Mouse (Mus musculus): ENCODE data around the gene Snx29. TPM values are rescaled to one million over a fixed set of nuclear protein-coding genes. Genes with fewer than 3 reads are reported as not detected.
"Not testable (repeated sequence)": the region's sequence is repeated elsewhere in the genome, so short reads cannot be mapped to it uniquely, and the experiment has no call there.

Gene Snx29
- total RNA-seq, 2 experiments from 2014 or later = 18.0 to 26.7 TPM

DNA sequence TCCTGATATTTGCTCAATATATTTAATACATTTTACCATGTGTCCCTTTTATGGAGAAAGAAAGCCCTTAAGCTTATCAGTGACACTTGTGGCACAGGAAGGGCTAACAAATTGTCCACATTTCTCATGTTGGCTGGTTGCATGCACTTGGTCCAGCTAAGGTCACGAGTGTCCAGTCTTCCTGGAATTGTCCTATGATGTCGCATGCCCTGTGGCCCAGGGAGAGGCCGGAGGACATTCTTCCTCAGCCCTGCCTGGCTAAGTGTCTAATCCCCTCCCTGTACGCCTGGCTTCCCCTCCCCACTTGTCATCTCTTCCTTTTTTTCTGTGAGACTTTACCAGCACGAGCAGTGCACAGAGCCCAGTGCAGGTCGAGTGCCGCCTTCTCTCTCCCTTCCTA is 29.2 kb downstream of the Snx29 start:
- DNase-seq (ENCODE audit: low spot score in 2 of 2) = no peak
- intact Hi-C loops (cut with DNase I) = no loop called here

DNA sequence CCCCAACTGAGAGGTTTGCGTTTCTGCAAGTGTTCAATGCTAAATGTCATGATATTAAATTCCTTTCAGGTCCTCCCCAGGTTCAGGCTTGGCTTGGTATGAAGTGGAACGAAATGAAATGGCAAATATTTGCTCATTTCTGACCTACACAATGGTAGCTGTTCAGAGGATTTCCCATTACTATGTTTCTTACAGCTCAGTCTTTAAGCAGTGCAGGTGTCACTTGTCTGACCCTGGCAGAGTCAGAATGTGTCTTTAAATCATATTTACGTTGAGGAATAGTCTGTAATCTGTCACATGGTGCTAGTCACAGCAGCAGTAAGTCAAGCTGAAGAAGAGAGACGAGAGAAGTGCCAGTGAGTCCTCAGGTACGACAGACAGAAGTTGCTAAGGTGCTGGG is 36.5 kb downstream of the Snx29 start:
- no peak for DNase-seq (ENCODE audit: low spot score in 2 of 2)
- intact Hi-C loops (cut with DNase I) = no loop called here

DNA sequence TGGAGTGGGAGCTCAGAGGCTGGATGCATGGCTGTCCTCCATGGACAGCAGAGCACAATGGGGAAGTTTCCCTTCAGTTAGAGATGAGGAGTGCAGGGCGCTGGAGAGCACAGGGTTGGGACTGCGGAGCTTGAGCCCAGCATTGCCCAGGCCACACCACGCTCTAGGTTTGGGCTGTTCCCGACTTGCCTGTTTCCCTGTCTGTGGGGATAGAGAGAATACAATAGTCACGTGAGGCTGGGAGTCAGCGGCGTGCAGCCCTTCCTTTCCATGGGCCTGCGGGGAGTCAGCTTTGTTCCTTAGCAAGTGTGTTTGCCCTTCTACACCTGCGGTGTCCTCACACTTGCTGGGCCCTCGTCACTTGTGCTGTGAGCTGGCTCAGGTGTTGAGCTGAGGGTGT is 37.2 kb downstream of the Snx29 start:
- intact Hi-C loops (cut with DNase I) = no loop called here

DNA sequence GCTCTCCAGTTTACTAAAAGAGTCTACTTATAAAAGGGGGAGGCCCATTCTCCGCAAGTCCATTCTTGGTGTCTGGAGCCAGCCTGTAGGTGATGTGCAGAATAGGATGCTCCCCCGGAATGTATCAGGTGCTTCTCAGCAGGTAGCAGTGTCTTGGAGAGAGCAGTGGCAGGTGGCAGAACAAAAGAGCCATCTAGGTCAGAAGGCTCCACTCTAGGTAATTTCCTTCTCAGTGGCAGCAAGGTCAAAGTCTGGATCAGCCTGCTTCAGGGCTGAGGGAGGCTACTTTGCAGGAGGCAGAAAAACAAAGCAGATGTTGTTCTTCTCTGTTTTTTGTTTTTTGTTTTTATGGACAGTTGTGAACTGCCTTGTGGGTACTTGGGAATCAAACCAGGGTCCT is 37.9 kb downstream of the Snx29 start:
- DNase-seq (ENCODE audit: low spot score in 2 of 2); intact Hi-C loops (cut with DNase I): not testable (repeated sequence)

More for the DNA sequence above, 37.2 kb downstream of the Snx29 start:
- no peak for DNase-seq (ENCODE audit: low spot score in 2 of 2)

DNA sequence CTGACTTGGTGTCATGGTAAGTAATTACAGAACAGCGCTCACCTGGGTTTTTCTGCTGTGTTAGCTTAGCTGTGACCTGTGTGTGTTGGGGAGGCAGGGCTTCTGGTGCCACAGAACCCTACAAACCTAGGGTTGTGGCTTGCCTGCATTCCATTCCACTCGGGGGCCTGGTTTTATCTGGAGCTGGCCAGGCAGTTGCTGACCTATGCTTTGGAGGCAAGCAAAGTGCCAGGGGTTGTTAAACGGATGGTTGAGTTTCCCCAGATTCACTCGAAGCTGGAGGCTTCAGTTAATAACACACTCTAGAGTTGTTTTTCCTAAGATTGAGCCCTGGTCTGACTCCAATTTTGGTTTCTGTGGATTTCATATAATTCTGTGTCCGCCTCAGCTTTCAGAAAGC is 42.9 kb downstream of the Snx29 start:
- DNase-seq (ENCODE audit: low spot score in 2 of 2) = no peak
- intact Hi-C loops (cut with DNase I) = no loop called here

DNA sequence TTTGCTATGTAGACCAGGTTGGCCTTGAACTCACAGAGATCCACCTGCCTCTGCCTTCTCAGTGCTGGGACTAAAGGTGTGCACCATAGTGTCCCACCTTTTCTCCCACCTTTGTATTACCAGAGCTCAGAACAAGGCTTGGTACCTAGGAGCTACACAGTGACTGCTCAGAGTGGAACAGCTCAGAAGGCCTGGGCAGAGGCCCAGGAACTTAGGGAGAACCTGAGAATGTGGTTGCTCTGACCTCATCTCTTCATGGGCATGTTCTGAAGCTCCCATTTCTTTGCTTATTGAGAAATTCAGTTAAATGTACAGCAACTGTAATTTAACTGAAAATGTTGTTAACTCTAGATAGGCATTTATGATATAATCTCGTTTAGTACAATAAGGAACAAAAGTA is 44.1 kb downstream of the Snx29 start:
- intact Hi-C loops (cut with DNase I) = no loop called here
- no peak for DNase-seq (ENCODE audit: low spot score in 2 of 2)

DNA sequence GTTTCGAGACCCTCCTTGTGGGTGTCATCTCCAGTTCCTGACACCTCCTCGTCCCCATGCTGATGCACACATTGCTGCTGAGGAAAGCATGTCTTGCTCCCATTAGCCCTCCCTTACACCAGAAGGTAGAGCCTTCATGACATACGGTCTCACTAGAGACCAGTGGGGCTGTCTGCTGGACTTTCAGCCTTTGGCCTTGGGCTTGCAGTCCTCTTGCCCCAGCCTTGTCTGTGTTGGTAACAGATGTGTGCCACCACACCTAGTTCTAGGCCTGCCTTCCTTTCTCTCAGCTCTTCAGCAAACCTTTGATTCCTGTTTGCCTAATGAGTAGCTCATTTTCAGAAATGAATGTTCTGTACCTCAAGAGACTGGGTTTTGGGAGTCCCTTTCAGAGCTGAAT is 45.7 kb downstream of the Snx29 start:
- DNase-seq (ENCODE audit: low spot score in 2 of 2) = no peak
- intact Hi-C loops (cut with DNase I) = no loop called here

DNA sequence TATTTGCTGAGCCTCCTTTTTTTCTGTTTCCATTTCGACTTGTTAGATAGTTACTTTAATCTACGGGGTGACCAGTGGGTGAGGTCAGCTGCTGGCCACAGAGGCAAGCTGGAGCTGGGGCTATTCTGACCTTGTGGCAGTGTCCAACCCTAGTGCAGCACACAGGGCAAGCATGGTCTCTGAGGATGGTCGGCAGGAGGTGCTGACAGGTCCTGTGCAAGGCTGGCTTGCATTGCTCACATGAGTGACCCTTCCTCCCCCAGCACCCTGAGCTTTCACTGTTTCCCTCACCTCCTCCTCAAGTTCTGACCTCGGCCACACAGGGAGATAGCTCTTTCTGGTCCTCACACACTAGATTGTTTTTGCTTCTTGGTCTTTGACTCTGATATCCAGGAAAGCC is 46.5 kb downstream of the Snx29 start:
- DNase-seq (ENCODE audit: low spot score in 2 of 2) = no peak
- intact Hi-C loops (cut with DNase I) = no loop called here

DNA sequence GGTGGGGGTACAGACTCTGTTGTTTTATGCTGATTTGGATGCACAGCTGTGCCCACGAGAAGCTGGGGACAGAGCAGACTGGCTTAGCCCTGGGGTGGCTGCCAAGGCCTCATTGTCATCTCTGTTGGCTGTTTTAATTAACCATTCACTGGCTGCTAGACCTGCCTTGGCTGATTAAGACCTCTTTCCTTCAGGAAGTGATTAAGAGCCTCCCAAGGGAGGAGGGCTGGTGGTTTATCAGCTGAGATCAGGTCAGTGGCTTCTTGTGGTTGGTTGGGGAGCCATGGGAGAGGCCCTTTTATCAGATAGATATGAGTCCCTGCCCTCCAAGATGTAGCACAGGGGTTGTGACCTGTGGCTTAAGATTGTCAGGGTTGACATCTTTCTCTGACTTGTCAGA is 46.9 kb downstream of the Snx29 start:
- no peak for DNase-seq (ENCODE audit: low spot score in 2 of 2)

DNA sequence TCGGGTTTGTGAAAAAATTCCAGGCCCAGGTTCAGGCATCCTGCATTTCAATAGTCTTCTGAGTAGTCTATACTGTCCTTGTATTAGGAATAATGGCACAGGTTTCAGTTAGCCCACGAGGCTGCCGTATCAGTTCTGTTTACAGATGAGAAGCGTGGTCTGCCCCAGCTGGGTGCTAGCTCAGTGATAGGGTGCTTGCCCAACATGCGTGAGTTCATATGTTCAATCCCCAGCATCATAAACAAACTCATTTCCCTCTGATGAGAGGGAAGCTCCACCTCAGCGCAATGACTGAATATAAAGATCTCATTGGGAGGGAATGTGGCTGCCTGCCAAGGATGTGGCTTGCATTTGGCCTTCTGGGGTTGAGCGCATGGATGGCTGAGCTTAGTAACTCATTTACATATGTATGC is 47.4 kb downstream of the Snx29 start:
- DNase-seq (ENCODE audit: low spot score in 2 of 2) = no peak
- intact Hi-C loops (cut with DNase I) = no loop called here

More for the DNA sequence above, 46.9 kb downstream of the Snx29 start:
- intact Hi-C loops (cut with DNase I) = no loop called here

DNA sequence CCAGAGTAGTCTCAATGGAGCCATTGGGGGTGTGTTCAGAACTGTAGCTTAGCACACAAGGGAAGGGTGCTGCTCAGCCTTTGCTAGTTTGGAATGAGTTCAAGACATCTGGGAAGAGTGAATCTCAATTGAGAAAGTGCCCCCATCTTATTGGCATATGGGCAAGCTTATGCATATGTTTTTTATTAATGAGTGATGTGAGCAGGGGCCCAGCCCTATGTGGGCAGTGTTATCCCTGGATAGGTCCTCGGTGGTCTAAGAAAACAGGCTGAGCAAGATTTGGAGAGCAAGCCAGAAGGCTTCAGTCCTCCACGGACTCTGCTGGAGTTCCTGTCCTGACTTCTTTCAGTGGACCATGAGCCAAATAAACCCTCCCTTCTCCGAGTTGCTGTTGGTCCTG is 56.6 kb downstream of the Snx29 start:
- no peak for DNase-seq (ENCODE audit: low spot score in 2 of 2)
- intact Hi-C loops (cut with DNase I) = no loop called here

DNA sequence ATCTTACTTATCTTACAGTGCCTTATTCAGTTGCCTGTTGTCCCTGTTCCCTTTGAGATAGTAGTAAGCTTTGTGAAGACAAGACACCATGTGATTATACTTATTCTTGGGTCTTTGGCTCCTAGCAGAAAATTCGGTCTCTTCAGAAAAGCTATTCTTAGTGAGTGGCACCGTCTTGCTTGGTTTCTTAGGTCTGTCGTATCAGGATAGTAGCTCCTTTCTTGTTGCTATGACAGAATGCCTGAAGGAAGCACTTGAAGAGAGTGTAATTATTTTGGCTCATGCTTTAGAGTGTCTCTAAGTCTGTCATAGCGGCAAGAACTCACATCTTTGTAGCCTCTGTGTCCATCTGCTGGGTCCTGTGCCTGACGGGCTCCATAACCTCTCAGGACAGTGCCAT is 57.3 kb downstream of the Snx29 start:
- intact Hi-C loops (cut with DNase I) = no loop called here
- DNase-seq (ENCODE audit: low spot score in 2 of 2) = no peak

DNA sequence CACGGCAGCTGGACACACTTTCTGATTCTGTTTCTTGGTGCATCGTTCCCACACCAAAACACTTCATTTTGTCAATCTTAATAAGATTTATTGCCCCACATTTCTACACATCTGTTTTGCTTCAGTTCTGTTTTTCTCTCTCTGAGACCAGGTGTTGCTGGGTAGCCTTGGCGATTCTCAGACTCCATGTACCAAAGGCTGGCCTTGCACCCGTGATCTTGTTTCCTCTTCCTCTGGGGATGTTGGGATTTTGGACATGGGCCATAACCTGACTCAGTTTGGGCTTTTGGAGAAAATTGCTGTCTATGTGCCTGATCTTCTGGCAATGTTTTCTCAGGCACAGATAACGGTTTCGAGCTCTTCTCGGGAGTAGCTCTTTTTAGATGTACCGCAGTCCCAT is 58.2 kb downstream of the Snx29 start:
- DNase-seq (ENCODE audit: low spot score in 2 of 2) = no peak
- intact Hi-C loops (cut with DNase I) = no loop called here

DNA sequence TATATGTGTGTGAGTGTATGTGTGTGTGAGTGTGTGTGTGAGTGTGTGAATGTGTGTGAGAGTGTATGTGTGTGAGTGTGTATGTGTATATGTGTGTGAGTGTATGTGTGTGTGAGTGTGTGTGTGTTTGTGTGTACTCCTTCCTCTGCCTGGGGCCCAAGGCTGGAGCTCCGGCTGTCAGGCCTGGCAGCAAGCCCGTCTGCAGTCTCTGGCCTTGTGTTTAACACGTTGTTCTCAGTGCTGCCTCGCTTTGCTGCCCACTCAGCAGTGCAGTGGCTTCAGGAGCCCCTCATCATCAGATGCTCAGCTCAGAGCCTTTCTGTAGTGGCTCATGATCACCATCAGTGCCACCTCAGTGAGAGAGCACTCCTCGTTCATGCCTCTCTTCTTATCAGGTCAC is 61.7 kb downstream of the Snx29 start:
- DNase-seq (ENCODE audit: low spot score in 2 of 2) = no peak

DNA sequence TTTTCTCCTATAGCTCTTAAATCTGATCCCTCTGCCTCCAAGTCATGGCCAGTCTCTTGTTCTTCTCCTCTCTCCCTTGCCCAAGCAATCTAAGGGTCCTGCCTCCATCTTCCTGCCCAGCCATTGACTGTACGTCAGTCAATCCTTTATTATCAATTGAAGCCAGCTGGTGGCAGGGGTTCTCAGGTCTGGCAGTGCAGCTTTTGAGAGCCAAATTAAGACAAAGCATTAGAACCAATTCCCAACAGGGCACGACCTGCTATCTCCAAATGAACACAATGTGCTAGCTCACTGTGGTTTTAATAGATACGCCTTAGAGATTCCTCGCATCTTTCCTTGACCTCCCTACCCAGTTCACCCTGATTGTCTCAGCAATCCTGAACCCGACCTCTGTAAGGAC is 62.4 kb downstream of the Snx29 start:
- DNase-seq (ENCODE audit: low spot score in 2 of 2) = no peak

More for the DNA sequence above, 61.7 kb downstream of the Snx29 start:
- intact Hi-C loops (cut with DNase I) = no loop called here

DNA sequence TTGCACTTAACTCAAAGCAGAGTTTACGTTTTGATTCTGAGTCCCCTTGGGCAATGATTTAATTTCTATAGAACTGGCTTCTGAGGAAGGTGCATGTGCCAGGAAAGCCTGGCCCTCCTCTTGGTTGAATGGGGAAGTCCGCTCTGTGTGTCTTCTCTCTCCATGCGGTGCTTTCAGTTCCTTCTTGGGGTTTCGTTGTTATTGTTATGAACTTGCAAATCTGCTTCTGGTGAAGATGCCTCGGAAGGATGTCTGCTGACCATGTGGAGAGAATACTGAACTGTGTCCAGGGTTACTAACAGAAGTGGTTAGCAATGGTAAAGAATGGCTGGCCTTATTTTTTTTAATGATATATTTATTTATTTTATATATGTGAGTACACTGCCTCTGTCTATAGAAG is 63.1 kb downstream of the Snx29 start:
- no peak for DNase-seq (ENCODE audit: low spot score in 2 of 2)
- intact Hi-C loops (cut with DNase I) = no loop called here

More for the DNA sequence above, 62.4 kb downstream of the Snx29 start:
- intact Hi-C loops (cut with DNase I) = no loop called here

DNA sequence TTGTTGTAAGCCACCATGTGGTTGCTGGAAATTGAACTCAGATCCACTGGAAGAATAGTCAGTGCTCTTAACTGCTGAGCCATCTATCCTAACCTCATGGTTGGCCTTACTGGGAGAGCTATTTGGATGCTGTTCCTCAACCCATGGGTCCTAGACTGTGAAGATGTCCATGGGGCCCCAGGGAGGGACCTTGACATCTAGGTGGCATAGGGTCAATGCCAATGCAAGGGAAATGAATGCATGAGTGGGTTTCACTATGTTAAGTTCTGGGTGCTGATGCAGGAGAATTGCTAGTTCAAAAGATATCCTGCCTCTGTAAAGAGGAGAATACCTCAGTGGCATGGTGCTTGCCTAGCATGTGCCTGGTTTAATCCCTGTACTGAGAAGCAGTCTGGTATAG is 63.5 kb downstream of the Snx29 start:
- intact Hi-C loops (cut with DNase I) = no loop called here
- no peak for DNase-seq (ENCODE audit: low spot score in 2 of 2)

DNA sequence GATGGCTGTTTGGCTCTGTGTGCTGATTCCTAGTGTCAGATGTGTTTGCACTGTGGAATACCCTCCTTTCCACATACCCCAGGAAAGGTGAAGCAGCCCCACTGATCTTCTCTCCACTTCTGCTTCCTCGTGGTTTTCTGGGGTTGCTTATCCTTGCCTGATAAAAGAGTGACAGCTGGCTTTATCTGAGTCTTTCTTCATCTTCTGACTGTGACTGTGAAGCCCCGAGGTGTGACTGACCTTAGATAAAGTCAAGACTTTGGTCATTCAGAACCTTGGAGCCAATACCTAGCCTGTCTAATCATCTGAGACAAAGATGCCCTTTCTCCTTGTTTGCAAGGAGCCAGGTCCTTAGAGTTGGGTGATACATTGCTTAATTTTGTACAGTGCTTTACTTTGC is 65.4 kb downstream of the Snx29 start:
- no peak for DNase-seq (ENCODE audit: low spot score in 2 of 2)
- intact Hi-C loops (cut with DNase I) = no loop called here

DNA sequence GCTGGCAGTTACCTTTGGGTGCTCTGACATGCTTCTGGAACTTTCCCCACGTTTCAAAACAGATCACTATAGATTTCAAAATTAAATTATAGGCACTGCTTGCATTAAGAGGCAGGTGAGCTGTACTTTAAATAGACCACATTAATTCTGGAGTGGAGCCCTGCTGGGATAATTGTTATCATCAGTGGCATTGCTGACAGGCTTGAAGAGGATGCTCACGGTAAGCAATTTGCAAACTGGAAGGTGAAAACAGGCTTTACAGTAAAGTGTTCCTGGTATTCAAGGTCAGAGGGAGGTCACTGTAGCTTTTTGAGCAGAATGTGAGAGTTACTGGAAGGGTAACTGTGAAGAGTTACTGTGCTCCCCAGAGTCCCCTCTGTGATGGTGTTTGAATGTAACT is 66.6 kb downstream of the Snx29 start:
- intact Hi-C loops (cut with DNase I) = no loop called here
- no peak for DNase-seq (ENCODE audit: low spot score in 2 of 2)

DNA sequence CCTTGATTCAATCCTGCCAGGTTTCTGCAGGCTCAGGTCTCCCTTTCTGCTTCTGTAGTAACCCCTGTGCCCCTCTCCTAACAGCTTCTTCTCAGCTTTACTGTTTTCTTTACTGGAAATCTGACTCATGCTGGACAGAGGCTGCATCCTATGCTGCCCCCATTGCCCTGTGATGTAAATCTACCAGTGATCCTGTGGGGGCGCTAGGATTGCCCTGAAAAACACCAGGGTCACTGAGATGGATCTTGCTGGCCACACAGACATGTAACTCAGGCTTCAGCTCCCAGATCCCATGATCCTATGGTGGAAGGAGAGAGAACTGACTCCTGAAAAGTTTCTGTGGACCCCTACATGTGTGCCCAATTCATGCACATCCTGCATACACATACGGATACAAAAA is 73.9 kb downstream of the Snx29 start:
- intact Hi-C loops (cut with DNase I) = no loop called here
- no peak for DNase-seq (ENCODE audit: low spot score in 2 of 2)

DNA sequence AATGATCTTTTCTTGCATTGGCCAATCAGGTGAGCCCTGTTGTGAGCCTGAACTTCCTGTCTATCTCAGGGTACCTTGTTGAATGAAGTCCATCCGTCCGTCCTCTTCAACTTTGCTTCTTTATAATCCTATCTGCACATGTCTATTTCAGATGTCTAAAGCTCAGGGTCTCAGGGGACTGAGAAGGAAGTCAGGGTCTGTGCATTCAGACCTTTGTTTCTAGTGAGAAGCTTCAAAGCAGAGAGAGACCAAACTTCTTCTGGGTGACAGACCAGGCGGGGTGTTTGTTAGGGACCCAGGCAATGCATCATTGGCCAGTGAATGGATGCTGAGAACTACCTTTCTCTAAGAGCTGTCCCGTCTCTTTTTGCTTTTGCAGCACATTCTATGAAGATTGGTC is 76.7 kb downstream of the Snx29 start:
- no peak for DNase-seq (ENCODE audit: low spot score in 2 of 2)
- intact Hi-C loops (cut with DNase I) = no loop called here

DNA sequence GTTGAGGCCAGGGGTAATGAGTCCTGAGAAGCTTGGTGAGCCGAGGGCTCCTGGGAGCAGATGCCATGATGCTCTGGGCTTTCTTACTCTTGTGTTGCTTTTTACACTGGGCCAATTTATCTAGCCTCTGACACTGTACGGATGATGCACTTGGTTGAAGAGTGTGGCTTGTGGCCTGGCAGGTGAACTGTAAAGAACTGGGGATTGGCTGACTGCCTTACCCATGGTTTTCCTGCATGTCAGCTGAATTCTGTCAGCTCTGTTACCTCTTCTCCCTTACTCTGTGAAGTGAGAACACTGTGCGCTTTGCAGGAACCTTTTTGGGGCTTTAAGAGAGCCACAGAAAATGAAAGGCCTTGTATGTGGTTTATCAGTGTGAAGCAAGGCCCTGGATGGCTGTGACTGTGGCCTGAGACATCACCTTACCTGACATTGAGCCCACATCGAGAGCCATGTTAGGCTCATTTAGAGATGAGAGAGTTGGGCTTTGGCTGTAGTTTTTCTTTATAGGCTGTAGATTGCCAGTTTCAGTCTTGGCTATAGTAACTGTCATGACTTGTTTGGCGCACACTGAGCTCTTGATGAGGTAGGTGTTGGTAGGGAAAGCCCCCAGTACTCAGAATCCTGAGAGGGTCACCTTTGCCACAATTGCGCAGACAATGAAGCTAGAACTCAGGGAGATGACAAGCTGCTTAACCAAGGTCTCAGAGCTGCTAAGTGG is 77.3 kb downstream of the Snx29 start:
- intact Hi-C loops (cut with DNase I) = no loop called here
- no peak for DNase-seq (ENCODE audit: low spot score in 2 of 2)
